In genomic region chr3:101395341-101395740, GRCm38 (mm10) we compare ENCODE assay signal across 10 mouse cellular contexts. TPM values are rescaled to one million over a fixed set of nuclear protein-coding genes. Genes with fewer than 3 reads are reported as not detected.
DNase-seq lines count a peak whose midpoint lies in the region; ATAC-seq and TF ChIP-seq lines count a peak whose summit lies in the region.
"Had no signal": no experiment of that assay in that cellular context is flagged by ENCODE, and none has a peak within 500 bp of the region (broad histone marks: within the 10 kb centered on the region; RNA-seq: fewer than 3 reads in every experiment).

No protein-coding gene starts in this region.

- H3K9me3 ChIP-seq in forebrain, embryonic 12.5 days = no peaks in the 10 kb centered on the region
- no peaks in the 10 kb centered on the region for H3K9me3 ChIP-seq in forebrain, embryonic 13.5 days (replicated peaks)
- no peaks in the 10 kb centered on the region for H3K9me3 ChIP-seq in liver, postnatal 0 days (ENCODE audit: low read length)

- 59% methylated on average over 5 of the region's 5 CpGs for WGBS in forebrain, embryonic 12.5 days
- WGBS in forebrain, embryonic 13.5 days = 50% methylated on average over 5 of the region's 5 CpGs
- WGBS in liver, postnatal 0 days (ENCODE audit: insufficient replicate concordance) = 65% methylated on average over 5 of the region's 5 CpGs
- WGBS in small intestine, adult 2 months = 75% methylated on average over 5 of the region's 5 CpGs

- peaks cover 75% of the 10 kb centered on the region for H3K4me1 ChIP-seq in forebrain, embryonic 12.5 days
- peaks cover 74% of the 10 kb centered on the region for H3K4me1 ChIP-seq in forebrain, embryonic 13.5 days
- H3K4me1 ChIP-seq in liver, postnatal 0 days (ENCODE audit: insufficient read depth) = peaks cover 3% of the 10 kb centered on the region; the same call in 1 of the 2 replicates
- peaks cover 50% of the 10 kb centered on the region for H3K4me1 ChIP-seq in small intestine, adult 2 months (ENCODE audit: control insufficient read depth, insufficient read depth, insufficient read length, low read length)

- no peaks in the 10 kb centered on the region for H3K36me3 ChIP-seq in forebrain, embryonic 12.5 days (replicated peaks)
- no peaks in the 10 kb centered on the region for H3K36me3 ChIP-seq in forebrain, embryonic 13.5 days (ENCODE audit: poor library complexity, severe bottlenecking)
- H3K36me3 ChIP-seq in liver, postnatal 0 days (replicated peaks; ENCODE audit: insufficient read depth, low read length) = no peaks in the 10 kb centered on the region
- H3K36me3 ChIP-seq in small intestine, adult 2 months (ENCODE audit: control insufficient read depth, insufficient read depth, low read length) = no peaks in the 10 kb centered on the region

- peak; percentile 15 for DNase-seq in liver
- DNase-seq in liver, postnatal 0 days = no peak
- DNase-seq in hindlimb bud, embryonic 11.5 days (ENCODE audit: extremely low spot score, low read depth, low spot score) = peak; percentile 87
- no peak for DNase-seq in retina, postnatal 1 day
- DNase-seq in urinary bladder, postnatal 10 days (ENCODE audit: low spot score) = no peak
- DNase-seq: cerebellum, postnatal 25 days had no signal

- H3K9ac ChIP-seq in forebrain, embryonic 12.5 days = no peak overlapping the region
- no peak overlapping the region for H3K9ac ChIP-seq in forebrain, embryonic 13.5 days
- no peak overlapping the region for H3K9ac ChIP-seq in liver, postnatal 0 days (replicated peaks)

- TF ChIP-seq CTCF in liver, postnatal 0 days (IDR thresholded peaks at IDR 0.05; ENCODE audit: low read depth) = no peak
- TF ChIP-seq CTCF in small intestine, adult 2 months (IDR thresholded peaks at IDR 0.05; ENCODE audit: extremely low read depth, insufficient read length, insufficient replicate concordance, low read depth, low read length) = no peak

- no peak for TF ChIP-seq POLR2A in small intestine, adult 2 months (IDR thresholded peaks at IDR 0.05; ENCODE audit: low read depth, low read length)

- no peak for ATAC-seq in forebrain, embryonic 12.5 days (ENCODE audit: low FRiP score)
- no peak for ATAC-seq in forebrain, embryonic 13.5 days
- ATAC-seq in liver, postnatal 0 days = no peak
- ATAC-seq: Patski had no signal

- H3K27me3 ChIP-seq in forebrain, embryonic 12.5 days = peaks cover 4% of the 10 kb centered on the region
- H3K27me3 ChIP-seq in forebrain, embryonic 13.5 days = no peaks in the 10 kb centered on the region
- H3K27me3 ChIP-seq in liver, postnatal 0 days (ENCODE audit: insufficient read depth, low read length) = no peaks in the 10 kb centered on the region
- H3K27me3 ChIP-seq in small intestine, adult 2 months (ENCODE audit: control insufficient read depth, insufficient read depth, low read length) = no peaks in the 10 kb centered on the region
- H3K27me3 ChIP-seq: Patski had no signal

- H3K27ac ChIP-seq in forebrain, embryonic 12.5 days = peak overlapping the region; percentile 61
- H3K27ac ChIP-seq in forebrain, embryonic 13.5 days = no peak overlapping the region
- H3K27ac ChIP-seq in liver, postnatal 0 days (ENCODE audit: low read depth) = no peak overlapping the region
- H3K27ac ChIP-seq in small intestine, adult 2 months (ENCODE audit: insufficient read depth, low read depth, low read length) = peak overlapping the region; percentile 80

- no peak overlapping the region for H3K4me2 ChIP-seq in forebrain, embryonic 12.5 days
- no peak overlapping the region for H3K4me2 ChIP-seq in forebrain, embryonic 13.5 days
- H3K4me2 ChIP-seq in liver, postnatal 0 days (ENCODE audit: low read depth, low read length) = no peak overlapping the region

- TF ChIP-seq EP300 in liver, postnatal 0 days (IDR thresholded peaks at IDR 0.05; ENCODE audit: low read depth) = no peak

- H3K4me3 ChIP-seq in forebrain, embryonic 12.5 days (replicated peaks) = no peak overlapping the region
- no peak overlapping the region for H3K4me3 ChIP-seq in forebrain, embryonic 13.5 days
- no peak overlapping the region for H3K4me3 ChIP-seq in liver, postnatal 0 days (ENCODE audit: low read depth, low read length)
- no peak overlapping the region for H3K4me3 ChIP-seq in small intestine, adult 2 months (ENCODE audit: low read depth, low read length)

RNA-seq across cellular contexts. Expression of gene Igsf3, which starts 18.5 kb away (rescaled TPM):
- 27.8 and 29.0 TPM in 2 replicates for polyA plus RNA-seq in forebrain, embryonic 12.5 days (2016; fragmentation: Nextera tagmentation; extraction: Ambion mirVana)
- polyA plus RNA-seq in forebrain, embryonic 13.5 days (2015; fragmentation: Nextera tagmentation; extraction: Ambion mirVana) = 39.7 and 42.2 TPM in 2 replicates
- 1.7 and 1.9 TPM in 2 replicates for polyA plus RNA-seq in liver, postnatal 0 days (2015; fragmentation: Nextera tagmentation; extraction: Ambion mirVana)
- 7.2 and 17.0 TPM in 2 replicates for polyA plus RNA-seq in small intestine, adult 2 months (2012; rRNA removed)

Comparison
In these comparisons a context has a peak if more than half of its experiments do, and no peak if none do; other contexts are left out.
1. H3K27ac ChIP-seq: peak in forebrain, embryonic 12.5 days (single experiment) and small intestine, adult 2 months (single experiment); none in forebrain, embryonic 13.5 days (single experiment) and liver, postnatal 0 days (single experiment).
2. DNase-seq: peak in liver (single experiment) and hindlimb bud, embryonic 11.5 days (single experiment); none in liver, postnatal 0 days (single experiment), retina, postnatal 1 day (single experiment) and urinary bladder, postnatal 10 days (single experiment).